Mouse (Mus musculus): ENCODE measurements at regions not wholly inside any gene's neighbourhood (a gene's known extent, or its start where the extent isn't known, plus 50 kb on each side); places are given as distances from the start of the nearest gene placed in this dataset.

GRCm38 (mm10) chr9:81791051-81791450 lies 72.4 kb upstream of the Mei4 start:
- peak; percentile 64 for DNase-seq
